Mouse (Mus musculus) layer of hippocampus, adult 11-12 months (tissue): Measurements from ENCODE around the gene Mark3.

Source experiments
- DNase-seq: peaks from one replicate; pipeline ENCODE4 v3.0.0; 2022; ENCODE audit warnings: low spot score

The Mark3 gene

GRCm38 (mm10) chr12:111675797-111676580 lies 101.7 kb downstream of the Mark3 start:
- no peak for DNase-seq

GRCm38 (mm10) chr12:111677421-111677820 lies 103.1 kb downstream of the Mark3 start:
- DNase-seq, result no peak

GRCm38 (mm10) chr12:111677882-111678669 lies 103.8 kb downstream of the Mark3 start, which contains the start of gene Trmt61a:
Gene Trmt61a, plus strand, starts transcription at chr12:111678105.
- DNase-seq, result peak; percentile 92

GRCm38 (mm10) chr12:111678670-111678933 lies 104.3 kb downstream of the Mark3 start:
- no peak for DNase-seq

GRCm38 (mm10) chr12:111678997-111679396 lies 104.7 kb downstream of the Mark3 start:
- no peak for DNase-seq

- no peak for DNase-seq
These were observed 106.3 kb downstream of the Mark3 start for GRCm38 (mm10) chr12:111680661-111681060.

- no peak for DNase-seq
These were observed 107.0 kb downstream of the Mark3 start for GRCm38 (mm10) chr12:111681305-111681704.

- DNase-seq, result no peak
These were observed 107.7 kb downstream of the Mark3 start for GRCm38 (mm10) chr12:111682003-111682402.

GRCm38 (mm10) chr12:111682806-111683205 lies 108.5 kb downstream of the Mark3 start:
- no peak for DNase-seq

- no peak for DNase-seq
These were observed 112.1 kb downstream of the Mark3 start for GRCm38 (mm10) chr12:111686390-111686789.

- peak; percentile 79 for DNase-seq
These were observed 113.2 kb downstream of the Mark3 start for GRCm38 (mm10) chr12:111687350-111688068.

GRCm38 (mm10) chr12:111688069-111688428 lies 113.7 kb downstream of the Mark3 start:
- no peak for DNase-seq

- no peak for DNase-seq
These were observed 115.1 kb downstream of the Mark3 start for GRCm38 (mm10) chr12:111689426-111689825.

- no peak for DNase-seq
These were observed 117.1 kb downstream of the Mark3 start for GRCm38 (mm10) chr12:111691346-111691872.

- DNase-seq, result no peak
These were observed 118.6 kb downstream of the Mark3 start for GRCm38 (mm10) chr12:111692899-111693298.

- DNase-seq, result peak; percentile 84
These were observed 119.3 kb downstream of the Mark3 start for GRCm38 (mm10) chr12:111693341-111694270.

- DNase-seq, result no peak
These were observed 120.0 kb downstream of the Mark3 start for GRCm38 (mm10) chr12:111694271-111694781.

- DNase-seq, result peak; percentile 54
These were observed 120.8 kb downstream of the Mark3 start for GRCm38 (mm10) chr12:111694880-111695804.

- DNase-seq, result peak; percentile 74
These were observed 121.9 kb downstream of the Mark3 start for GRCm38 (mm10) chr12:111696239-111696638.

GRCm38 (mm10) chr12:111697708-111698107 lies 123.4 kb downstream of the Mark3 start:
- DNase-seq, result no peak
